Mouse (Mus musculus): ENCODE data around the gene Hoga1. TPM values are rescaled to one million over a fixed set of nuclear protein-coding genes. Genes with fewer than 3 reads are reported as not detected.
A peak's percentile ranks its signal among the peaks of the same experiment; 100 is the strongest.

The Hoga1 gene
- total and polyA plus RNA-seq, 3 experiments: not detected

DNA sequence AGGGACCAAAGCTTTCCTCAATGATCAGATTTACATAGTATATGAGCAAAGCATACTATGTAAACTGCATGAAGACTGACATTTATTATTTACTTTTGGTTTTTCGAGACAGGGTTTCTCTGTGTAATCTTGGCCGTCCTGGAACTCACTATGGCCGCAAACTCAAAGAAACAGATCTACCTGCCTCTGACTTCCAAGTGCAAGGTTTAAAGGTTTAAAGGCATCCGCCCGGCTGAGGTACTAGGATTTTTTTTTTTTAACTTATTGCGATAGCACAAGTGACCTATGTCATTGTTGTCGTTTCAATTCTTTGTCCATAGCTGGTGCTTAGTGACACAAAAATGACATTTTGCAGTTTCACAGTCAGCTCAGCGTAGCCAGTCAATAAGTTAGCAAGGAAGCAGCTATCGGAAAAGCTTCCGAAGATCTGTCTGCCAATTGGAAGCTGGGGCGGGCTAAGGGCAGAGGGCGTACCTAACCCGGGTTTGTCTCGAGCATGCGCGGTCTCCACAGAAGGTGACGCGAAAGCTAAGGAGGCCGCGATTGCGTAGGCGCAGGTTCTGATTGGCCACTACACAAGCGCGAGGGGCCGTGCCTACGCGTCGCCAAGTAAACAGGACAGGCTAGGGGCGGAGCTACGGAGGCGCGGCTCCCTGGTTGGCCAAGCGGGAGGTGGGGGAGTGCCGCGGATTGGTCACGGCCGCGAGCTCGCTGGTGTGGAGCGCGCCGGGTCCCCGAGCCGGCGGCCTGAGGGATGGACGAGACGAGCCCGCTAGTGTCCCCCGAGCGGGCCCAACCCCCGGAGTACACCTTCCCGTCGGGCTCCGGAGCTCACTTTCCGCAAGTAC, 44.6 kb downstream of the Hoga1 start, which contains the start of gene Pi4k2a (continued):
- TF ChIP-seq ZMIZ1 (IDR thresholded peaks at IDR 0.05; ENCODE audit: low read depth, low read length): peak; percentile 76; the same call in 1 of the 2 replicates
- peak; percentile 61; the same call in 1 of the 2 replicates for TF ChIP-seq POLR2AphosphoS2 (IDR thresholded peaks at IDR 0.05; ENCODE audit: low read depth, low read length)
- TF ChIP-seq USF1 (IDR thresholded peaks at IDR 0.05; ENCODE audit: low read depth, low read length): no peak
- 0 out of 2 replicates have a peak, but pooled peaks have one; percentile 15 for TF ChIP-seq JUN (IDR thresholded peaks at IDR 0.05; ENCODE audit: insufficient read depth, low read depth, low read length)
- no peak for TF ChIP-seq RCOR1 (conservative IDR thresholded peaks at IDR 0.05; ENCODE audit: low read depth, low read length)
- peak; percentile 47; the same call in 1 of the 2 replicates for TF ChIP-seq MAX (IDR thresholded peaks at IDR 0.05; ENCODE audit: low read length)
- TF ChIP-seq ZNF384 (IDR thresholded peaks at IDR 0.05; ENCODE audit: low read depth, low read length): no peak; the same call in none of the 2 replicates
- peak; percentile 39; the same call in 1 of the 2 replicates for TF ChIP-seq TCF12 (IDR thresholded peaks at IDR 0.05; ENCODE audit: low read depth, low read length)

DNA sequence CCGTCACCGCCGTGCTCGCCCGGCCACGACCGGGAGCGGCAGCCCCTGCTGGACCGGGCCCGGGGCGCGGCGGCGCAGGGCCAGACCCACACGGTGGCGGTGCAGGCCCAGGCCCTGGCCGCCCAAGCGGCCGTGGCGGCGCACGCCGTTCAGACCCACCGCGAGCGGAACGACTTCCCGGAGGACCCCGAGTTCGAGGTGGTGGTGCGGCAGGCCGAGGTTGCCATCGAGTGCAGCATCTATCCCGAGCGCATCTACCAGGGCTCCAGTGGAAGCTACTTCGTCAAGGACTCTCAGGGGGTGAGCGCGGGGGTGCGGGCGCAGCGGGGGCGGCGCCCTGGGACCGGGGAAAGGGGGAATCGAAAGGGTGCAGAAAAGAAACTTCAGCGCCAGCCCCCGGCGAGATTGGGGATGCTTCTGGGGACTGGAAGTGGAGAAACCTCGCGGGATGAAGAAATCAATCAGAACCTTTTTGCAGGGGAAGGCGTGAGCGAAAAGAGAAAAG, 45.3 kb downstream of the Hoga1 start:
- Histone ChIP-seq H3K4me2 (ENCODE audit: insufficient read depth, low read depth, poor library complexity, severe bottlenecking) (peak overlapping the region; percentile 87), H3K27me3 (replicated peaks) (no peaks in the 10 kb centered on the region), H3K9me3 (replicated peaks; ENCODE audit: low read length) (no peaks in the 10 kb centered on the region), H3K79me2 (replicated peaks; ENCODE audit: control insufficient read depth, extremely low read depth, insufficient read depth, poor library complexity, severe bottlenecking) (peaks cover 9% of the 10 kb centered on the region), H3K27ac (ENCODE audit: insufficient read depth, low read depth) (peak overlapping the region; percentile 61), H3K4me3 (replicated peaks in 1 of 3; ENCODE audit: low read depth in 2 of 3, low read length in 2 of 3, poor library complexity in 1 of 3) (peak overlapping the region; percentile 73 to 96 (median 84)), H3K36me3 (replicated peaks in 1 of 2; ENCODE audit: control insufficient read depth in 1 of 2, insufficient read depth in 1 of 2, low read length in 1 of 2) (peaks cover 7 to 29% of the 10 kb centered on the region in 2 experiments), H3K4me1 (ENCODE audit: control insufficient read depth in 1 of 2, insufficient read depth in 2 of 2) (peaks cover 2 to 26% of the 10 kb centered on the region in 2 experiments; a peak in 2 of 4 replicates), H3K9ac (ENCODE audit: insufficient read depth, low read depth) (peak overlapping the region; percentile 73)
- in situ Hi-C loops (cut with MboI; ENCODE audit: low pct_ligation_motif_present, low pct_unique_long_range_greater_than_20kb, low sequenced_read_pairs): no loop called here
- dilution Hi-C loops (cut with MboI; ENCODE audit: extremely low pct_ligation_motif_present, extremely low pct_unique_long_range_greater_than_20kb, low sequenced_read_pairs): no loop called here
- DNase-seq (ENCODE audit: extremely low read depth): peak; percentile 80
- TF ChIP-seq ZNF384 (IDR thresholded peaks at IDR 0.05; ENCODE audit: low read depth, low read length) (no peak), NELFE (IDR thresholded peaks at IDR 0.05; ENCODE audit: low read depth, low read length) (no peak), ELF1 (IDR thresholded peaks at IDR 0.05; ENCODE audit: low read depth, low read length) (no peak), EP300 (IDR thresholded peaks at IDR 0.05; ENCODE audit: low read length) (0 out of 2 replicates have a peak, but pooled peaks have one; percentile 17), CHD2 (IDR thresholded peaks at IDR 0.05; ENCODE audit: low read length) (0 out of 2 replicates have a peak, but pooled peaks have one; percentile 33), SMC3 (IDR thresholded peaks at IDR 0.05; ENCODE audit: low read depth, low read length) (no peak), TCF12 (IDR thresholded peaks at IDR 0.05; ENCODE audit: low read depth, low read length) (no peak), E2F4 (IDR thresholded peaks at IDR 0.05; ENCODE audit: insufficient replicate concordance, low read depth, low read length) (no peak), USF2 (conservative IDR thresholded peaks at IDR 0.05; ENCODE audit: low read depth, low read length) (no peak), MXI1 (IDR thresholded peaks at IDR 0.05; ENCODE audit: low read depth, low read length) (peak; percentile 14), BHLHE40 (IDR thresholded peaks at IDR 0.05; ENCODE audit: low read depth, low read length) (no peak)
